Mouse (Mus musculus): Measurements from ENCODE around the gene Lrtm2. TPM values are rescaled to one million over a fixed set of nuclear protein-coding genes. Genes with fewer than 3 reads are reported as not detected.

Gene Lrtm2
- total RNA-seq, 1 experiment from 2014 or later = not detected

- DNase-seq = no peak
Measured at GRCm38 (mm10) chr6:119336124-119336523, 5.6 kb upstream of the Lrtm2 start.

DNA sequence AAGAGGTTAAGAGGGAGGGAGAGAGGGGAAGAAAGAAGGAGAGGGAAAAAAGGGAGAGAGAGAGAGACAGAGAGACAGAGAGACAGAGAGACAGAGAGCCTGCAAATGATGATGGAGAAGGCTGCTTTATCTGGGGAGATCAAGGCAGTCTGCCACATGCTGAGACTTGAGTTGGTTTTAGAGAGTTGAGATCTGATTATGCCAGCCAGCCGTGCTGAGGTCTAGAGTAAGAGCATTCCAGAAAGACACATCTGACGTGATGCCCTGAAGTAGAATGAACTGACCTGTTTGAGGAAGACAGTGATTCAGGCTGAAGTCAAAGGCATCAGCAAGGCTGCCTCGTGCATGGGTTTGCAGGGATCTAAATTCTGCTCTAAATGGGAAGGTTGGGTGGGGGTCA is 3.3 kb upstream of the Lrtm2 start:
- DNase-seq = no peak

- DNase-seq = peak; percentile 63
Measured at GRCm38 (mm10) chr6:119333202-119333601, 2.6 kb upstream of the Lrtm2 start.

DNA sequence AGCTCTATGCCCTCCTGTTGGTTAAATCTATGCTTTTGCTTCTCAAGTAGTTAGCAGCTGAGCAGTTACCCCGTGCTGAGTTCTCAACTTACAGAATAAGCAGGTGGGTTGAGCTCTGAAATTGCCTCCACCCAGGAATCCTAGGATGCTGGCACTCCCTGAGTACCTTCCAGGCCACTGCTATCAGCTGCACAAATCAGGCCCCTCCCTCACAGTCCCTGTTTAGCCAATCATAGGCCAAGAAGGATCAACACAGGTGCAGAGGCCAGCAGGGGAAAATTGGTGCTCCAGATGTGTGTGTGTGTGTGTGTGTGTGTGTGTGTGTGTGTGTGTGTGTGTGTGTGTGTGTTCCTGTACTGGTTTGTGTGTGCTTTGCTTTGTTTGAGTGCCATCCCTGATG is 1.5 kb upstream of the Lrtm2 start:
- no peak for DNase-seq

DNA sequence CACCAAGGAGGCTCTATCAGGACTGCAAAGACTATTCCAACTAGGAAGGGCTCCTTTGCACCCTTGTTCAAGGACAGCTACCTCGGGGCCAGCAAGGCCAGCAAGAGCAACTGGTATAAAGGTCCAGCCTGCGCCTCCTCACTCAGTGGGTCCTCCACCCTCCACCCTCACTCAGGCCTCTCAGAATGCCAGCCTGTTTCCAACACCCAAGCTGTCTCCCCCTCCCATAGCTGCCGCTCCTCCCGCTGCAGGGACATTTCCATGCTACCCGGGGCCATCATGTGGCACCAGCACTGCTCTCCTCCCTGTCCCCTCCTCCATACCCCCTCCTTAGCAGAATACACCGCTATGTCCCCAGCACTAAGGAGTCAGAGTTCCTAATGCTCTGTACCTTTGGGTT is 630 bp downstream of the Lrtm2 start:
- no peak for DNase-seq

DNA sequence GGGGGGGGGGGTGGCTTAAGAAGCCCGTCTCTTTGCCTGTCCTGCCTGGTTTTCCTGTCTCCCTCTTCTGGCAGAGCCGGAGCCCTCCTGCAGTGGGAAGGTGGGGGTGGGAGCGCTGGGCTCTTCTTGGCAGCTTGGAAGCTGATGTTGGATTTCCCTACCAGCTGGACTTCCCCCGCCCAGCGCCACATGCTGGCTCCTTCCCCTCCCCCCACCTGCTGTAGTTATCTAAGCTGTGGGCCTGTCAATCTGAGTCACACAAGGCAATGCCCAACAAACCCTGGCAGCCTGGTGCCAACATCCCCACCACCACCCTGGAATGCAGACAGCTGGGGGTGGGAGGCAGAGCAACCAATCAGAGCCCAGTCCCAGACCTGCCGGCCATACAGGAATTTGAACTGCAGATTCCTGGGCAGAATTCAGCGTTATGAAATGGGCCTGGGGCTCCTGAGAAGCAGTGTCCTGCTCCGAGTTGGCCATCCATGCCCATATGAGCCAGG is 1.3 kb downstream of the Lrtm2 start:
- peak; percentile 70 for DNase-seq

DNA sequence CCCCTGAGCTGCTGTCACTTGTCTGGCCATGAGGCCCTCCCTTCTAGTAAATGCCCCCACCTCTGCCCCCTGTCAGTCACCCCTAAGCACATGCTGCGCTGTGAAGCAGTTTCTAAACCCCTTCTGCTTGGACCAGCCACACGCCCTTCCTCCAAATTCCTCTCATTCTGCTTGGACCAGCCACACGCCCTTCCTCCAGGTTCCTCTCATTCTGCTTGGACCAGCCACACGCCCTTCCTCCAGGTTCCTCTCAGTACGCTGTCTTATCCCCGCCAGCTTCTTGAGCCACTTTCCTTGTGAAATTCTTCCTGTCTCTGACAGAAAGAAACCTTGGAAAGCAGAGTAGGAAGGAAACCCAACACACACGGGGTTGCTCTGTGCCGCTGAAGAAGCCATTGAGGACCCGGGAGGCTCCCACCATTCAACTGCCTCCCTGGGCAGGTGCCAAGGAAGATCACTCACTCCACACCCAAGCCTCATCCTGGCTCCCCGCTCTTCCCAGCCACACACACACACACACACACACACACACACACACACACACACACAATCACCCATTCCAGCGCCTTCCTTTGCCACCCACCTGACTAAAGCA is 1.9 kb downstream of the Lrtm2 start:
- peak; percentile 36 for DNase-seq

DNA sequence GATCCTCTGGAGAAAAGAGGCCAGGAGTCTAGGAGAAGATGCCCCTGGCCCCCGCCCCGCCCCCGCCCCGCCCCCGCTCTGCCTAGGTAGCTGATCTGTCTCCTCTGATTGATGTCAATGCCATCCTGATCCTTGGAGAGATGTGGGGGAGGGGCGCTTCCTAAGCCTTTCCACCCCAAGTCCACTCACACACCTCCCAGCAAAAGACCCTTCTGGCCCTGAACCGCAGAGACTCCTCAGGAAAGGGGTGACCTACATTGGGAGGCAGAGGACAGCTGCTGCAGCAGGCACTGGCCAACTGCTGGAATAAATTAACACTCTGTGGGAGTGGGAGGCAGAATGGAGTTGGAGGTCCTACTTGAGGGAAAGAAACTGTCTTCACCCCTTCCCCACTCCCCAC is 4.0 kb downstream of the Lrtm2 start:
- no peak for DNase-seq

DNA sequence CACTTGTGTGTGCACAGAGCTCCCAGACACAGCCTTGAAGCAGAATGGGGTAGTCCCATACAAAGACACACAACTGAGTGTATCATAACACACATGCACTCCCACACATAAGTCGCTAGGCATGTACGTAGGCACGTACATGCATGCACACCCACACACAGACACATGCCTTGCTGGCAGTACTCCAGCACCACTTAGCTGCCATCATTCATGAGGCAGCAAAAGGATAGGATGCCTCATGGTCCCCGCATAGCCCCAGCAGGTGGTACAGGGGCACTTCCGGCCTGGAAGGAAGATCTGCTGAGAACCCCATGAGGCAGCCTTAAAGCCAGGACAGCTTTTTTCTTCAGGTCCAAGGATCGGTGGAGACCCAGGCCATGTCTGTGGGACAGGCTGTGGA is 4.6 kb downstream of the Lrtm2 start:
- DNase-seq = no peak

DNA sequence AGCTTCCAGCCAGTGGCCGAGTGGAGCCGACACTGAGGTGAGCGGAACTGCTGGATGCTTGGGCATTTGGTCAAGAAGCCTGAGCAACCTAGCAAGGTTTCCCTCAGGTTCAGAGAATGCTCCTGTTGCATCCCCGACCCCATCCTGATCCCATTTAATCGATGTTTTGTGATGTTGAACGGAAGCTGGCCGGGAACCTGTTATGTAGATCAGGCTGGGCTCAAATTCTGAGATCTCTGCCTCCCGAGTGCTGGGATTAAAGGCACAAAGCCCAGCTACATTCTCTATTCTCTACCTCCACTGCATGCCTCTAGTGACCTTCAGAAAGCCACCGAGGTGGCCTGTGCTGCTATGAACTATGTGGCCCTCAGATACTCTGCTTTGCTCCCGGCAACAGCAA is 5.8 kb downstream of the Lrtm2 start:
- DNase-seq = no peak

GRCm38 (mm10) chr6:119321752-119322151 is 8.8 kb downstream of the Lrtm2 start:
- DNase-seq = no peak

DNA sequence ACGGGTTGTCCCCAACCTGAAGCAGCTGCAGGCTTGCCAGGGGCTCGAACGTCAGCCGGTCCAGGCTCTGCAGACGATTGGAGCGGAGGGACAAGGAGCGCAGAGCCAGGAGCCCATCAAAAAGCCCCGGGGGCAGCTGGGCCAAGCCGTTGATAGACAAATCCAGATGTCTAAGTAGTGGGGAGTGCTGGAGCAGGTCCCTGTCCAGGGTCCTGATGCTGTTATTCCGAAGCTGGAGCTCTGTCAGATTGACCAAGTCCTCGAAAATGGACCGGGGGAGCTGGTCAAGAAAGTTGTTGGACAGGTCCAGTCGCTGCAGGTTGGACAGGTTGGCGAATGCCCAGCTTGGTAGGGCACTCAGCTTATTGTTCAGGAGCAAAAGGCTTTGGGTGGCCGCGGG is 10.1 kb downstream of the Lrtm2 start:
- DNase-seq = peak; percentile 76

GRCm38 (mm10) chr6:119319358-119319757 is 11.2 kb downstream of the Lrtm2 start:
- no peak for DNase-seq

DNA sequence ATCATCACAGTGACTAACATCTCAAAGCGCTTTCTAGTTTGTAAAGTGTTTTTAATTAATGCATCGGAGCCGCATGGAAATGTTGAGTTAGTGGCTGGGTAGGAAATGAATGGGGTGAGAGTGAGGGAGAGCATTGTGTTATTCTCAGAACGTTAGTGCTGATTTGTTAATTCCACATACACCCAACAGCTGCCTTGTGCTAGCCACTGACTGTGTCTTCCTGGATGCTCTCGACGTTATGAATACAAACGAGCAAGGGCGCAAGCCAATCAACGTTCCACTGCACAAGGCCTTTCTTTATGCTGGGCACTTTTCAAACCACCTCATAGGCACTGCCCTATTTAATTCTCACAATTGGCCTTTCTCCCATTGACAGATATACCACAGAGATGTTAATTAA is 11.8 kb downstream of the Lrtm2 start:
- DNase-seq = no peak

DNA sequence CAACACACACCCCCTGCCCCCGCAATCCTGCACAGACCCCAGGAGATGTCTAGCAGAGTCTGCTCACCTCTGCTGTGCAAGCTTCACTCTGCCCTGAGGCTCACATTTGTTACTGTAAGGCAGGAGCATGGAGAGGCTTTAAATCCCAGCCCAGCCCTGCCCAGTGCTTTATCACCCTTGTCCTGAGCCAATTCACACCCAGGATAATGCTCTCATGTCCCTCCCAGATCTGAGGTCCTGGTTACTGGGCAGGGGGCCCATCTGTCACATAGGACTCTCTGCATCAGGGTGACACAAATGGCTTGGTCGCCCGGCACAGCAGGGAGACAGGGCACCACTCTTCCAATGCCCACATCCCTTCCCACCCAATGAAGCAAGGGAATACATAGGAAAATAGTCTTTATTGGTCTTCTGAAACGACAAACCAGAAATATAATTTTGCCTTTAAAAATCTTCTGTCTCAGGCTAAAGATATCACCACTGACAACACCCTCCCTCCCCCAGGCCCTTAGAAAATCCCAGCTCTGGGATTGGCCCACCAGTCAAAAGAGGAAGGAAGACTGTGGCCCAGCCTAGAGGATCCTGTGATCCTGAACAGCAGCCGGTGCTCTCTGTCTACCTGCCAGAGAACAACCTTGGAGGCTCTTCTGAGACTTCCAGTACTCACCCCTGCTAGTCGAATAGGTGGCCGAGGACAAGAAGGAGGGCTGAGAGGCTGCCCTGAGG is 15.7 kb downstream of the Lrtm2 start:
- no peak for DNase-seq

DNA sequence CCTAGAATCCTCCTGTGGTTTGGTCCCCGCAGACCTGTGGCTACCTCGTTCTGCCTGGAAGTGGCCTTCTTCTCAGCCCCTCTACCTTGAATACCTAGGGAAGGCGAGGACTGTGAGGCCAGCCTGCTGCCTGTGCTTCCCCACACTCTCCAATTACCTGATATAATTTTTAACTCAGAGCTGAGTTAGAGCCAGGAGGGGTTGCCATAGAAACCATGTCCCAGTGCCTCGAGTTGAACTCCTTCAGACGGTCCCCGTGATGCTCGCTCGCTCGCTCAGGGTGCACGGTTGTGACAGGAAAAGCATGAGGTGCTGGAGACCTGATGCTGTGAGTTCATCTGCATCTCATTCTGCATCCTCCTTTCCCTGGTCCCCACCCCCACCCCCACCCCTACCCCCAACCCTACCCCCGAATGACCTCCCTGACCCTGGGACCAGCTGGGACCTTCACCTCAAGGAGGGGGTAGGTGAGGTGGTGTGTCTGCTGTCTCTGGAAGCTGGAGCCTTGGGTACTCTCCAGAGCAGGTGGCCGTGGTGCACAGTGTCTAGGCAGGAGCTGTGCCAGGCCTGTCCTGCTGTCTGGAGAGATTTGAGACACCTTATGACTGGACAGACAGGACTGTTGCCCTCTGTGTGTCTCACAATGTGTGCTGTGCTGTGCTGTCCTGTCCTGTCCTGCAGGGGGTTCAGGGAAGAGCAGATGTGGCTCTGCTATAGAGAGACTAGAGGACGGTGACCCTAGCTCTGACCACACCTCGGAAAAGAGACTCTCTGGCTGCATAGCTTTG is 16.8 kb downstream of the Lrtm2 start:
- no peak for DNase-seq

- DNase-seq = no peak
Measured at GRCm38 (mm10) chr6:119313096-119313495, 17.5 kb downstream of the Lrtm2 start.

DNA sequence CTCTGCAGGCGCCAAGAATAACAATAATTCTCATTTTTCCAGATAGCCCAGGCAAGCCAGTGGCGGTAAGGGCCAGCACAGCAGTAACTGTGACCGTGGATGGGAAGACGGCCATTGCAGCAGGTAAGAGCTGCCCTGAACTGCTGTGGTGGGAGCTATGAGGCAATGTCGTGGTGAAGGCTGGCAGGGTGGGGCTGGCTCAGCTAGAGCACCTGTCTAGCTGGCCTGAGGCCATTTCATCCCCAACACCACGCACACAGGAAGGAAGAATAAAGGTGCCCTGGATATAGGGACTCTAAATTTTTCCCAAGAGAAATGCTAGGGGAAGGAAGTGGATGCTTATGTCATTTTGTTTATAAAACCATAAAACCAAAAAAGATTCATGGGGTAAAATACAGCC is 18.2 kb downstream of the Lrtm2 start:
- DNase-seq = no peak

DNA sequence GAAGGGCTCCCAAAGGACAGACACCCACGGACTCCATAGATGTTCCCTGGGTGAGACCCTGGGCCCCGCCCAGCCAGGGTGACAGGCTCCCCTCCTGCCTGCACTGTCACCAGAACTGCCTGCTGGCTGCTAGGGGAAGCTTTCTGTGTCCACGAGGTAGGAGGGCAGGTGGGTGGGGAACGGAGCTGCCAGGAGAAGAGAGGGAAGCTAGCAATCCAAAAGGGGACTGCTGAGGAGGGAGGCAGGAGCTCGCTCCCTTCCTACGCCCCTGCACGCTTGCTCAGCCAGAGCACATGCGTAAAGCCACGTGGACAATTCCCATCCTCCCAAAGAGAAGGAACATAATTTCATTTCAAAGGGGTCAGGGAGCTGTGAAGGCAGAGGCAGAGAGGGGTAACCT is 20.4 kb downstream of the Lrtm2 start:
- DNase-seq = no peak

GRCm38 (mm10) chr6:119307867-119308413 is 22.6 kb downstream of the Lrtm2 start:
- no peak for DNase-seq

DNA sequence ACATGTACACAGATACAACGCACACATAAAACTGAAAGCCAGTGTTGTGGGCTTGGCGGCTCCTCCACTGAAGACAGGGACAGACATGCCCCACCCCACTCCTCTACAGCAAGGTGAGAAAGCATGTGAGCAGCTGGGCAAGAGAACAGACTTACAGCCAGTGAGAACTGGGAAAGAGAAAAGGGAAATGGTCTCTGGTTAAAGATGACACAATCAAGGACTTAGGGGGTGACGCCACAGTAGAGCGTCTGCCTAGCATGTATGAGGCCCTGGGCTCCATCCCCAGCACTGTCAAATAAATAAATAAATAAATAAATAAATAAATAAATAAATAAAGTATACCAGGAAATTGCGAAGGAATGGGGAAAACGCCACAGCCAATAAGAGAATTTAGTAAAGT is 27.2 kb downstream of the Lrtm2 start:
- no peak for DNase-seq

- no peak for DNase-seq
Measured at GRCm38 (mm10) chr6:119301310-119301709, 29.3 kb downstream of the Lrtm2 start.

GRCm38 (mm10) chr6:119280761-119281160 is 49.8 kb downstream of the Lrtm2 start:
- no peak for DNase-seq

Measured in adrenal gland, postnatal 14 days (tissue).